Comparison of ENCODE assay signal across 19 mouse cellular contexts in the genomic region with DNA sequence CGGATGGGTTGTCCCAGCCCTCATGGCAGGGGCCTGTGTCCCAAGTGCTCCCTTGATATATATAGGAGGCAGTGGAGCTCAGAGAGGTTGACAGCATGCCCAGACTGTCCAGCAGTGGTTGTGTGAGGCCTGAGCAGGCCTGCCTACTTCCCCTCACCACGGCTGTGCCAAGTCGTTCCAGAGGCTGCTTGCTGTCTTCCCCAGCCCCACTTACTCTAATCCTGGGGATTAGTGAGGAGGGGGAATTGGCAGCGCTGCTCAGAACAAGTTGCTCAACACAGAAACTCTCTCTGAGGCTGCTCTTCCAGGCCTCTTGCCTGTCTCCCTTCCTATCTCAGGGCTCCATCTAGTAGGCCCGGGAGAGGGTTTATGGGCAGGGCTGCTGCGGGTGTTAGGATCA. TPM values are rescaled to one million over a fixed set of nuclear protein-coding genes. Genes with fewer than 3 reads are reported as not detected.
DNase-seq lines count a peak whose midpoint lies in the region; ATAC-seq and TF ChIP-seq lines count a peak whose summit lies in the region.
"Had no signal": no experiment of that assay in that cellular context is flagged by ENCODE, and none has a peak within 500 bp of the region (broad histone marks: within the 10 kb centered on the region; RNA-seq: fewer than 3 reads in every experiment).

No protein-coding gene starts in this region.

- no peak for TF ChIP-seq CTCF in forebrain, postnatal 0 days (IDR thresholded peaks at IDR 0.05; ENCODE audit: low read depth)

- H3K4me2 ChIP-seq in forebrain, postnatal 0 days (ENCODE audit: low read depth) = no peak overlapping the region
- H3K4me2 ChIP-seq in forebrain, embryonic 16.5 days (ENCODE audit: low read length) = no peak overlapping the region
- H3K4me2 ChIP-seq in midbrain, embryonic 14.5 days (ENCODE audit: low read length) = no peak overlapping the region
- H3K4me2 ChIP-seq: heart, embryonic 15.5 days had no signal

- H3K36me3 ChIP-seq in forebrain, postnatal 0 days (ENCODE audit: insufficient read depth) = no peaks in the 10 kb centered on the region
- H3K36me3 ChIP-seq in forebrain, embryonic 16.5 days (ENCODE audit: control insufficient read depth, insufficient read depth) = no peaks in the 10 kb centered on the region
- no peaks in the 10 kb centered on the region for H3K36me3 ChIP-seq in midbrain, embryonic 14.5 days (ENCODE audit: control insufficient read depth, insufficient read depth, low read length)
- H3K36me3 ChIP-seq: heart, embryonic 15.5 days; hindbrain, embryonic 10.5 days had no signal

- ATAC-seq in forebrain, postnatal 0 days = no peak
- ATAC-seq in forebrain, embryonic 16.5 days = no peak
- no peak for ATAC-seq in midbrain, embryonic 14.5 days (ENCODE audit: low FRiP score, low TSS enrichment)

- no peak for DNase-seq in forebrain, postnatal 0 days
- DNase-seq in urinary bladder, postnatal 14 days (ENCODE audit: low spot score) = peak; percentile 56
- no peak for DNase-seq in urinary bladder, postnatal 10 days (ENCODE audit: low spot score)
- peak; percentile 64 for DNase-seq in midbrain, embryonic 14.5 days
- no peak for DNase-seq in kidney, postnatal 25 days
- DNase-seq in cerebellum, adult 18-20 months = no peak
- no peak for DNase-seq in embryo, embryonic 10.5 days (ENCODE audit: low spot score)
- DNase-seq: cerebellum, postnatal 36 days; kidney, adult 18-20 months; kidney, postnatal 4 days; layer of hippocampus, postnatal 36 days; thymus, postnatal 36 days had no signal

- no peaks in the 10 kb centered on the region for H3K4me1 ChIP-seq in forebrain, postnatal 0 days (ENCODE audit: insufficient read depth)
- H3K4me1 ChIP-seq in forebrain, embryonic 16.5 days (replicated peaks; ENCODE audit: control insufficient read depth, insufficient read depth, low read length) = no peaks in the 10 kb centered on the region
- H3K4me1 ChIP-seq in midbrain, embryonic 14.5 days (ENCODE audit: control insufficient read depth, insufficient read depth, low read length) = no peaks in the 10 kb centered on the region
- H3K4me1 ChIP-seq: heart, embryonic 15.5 days; hindbrain, embryonic 10.5 days had no signal

- H3K9me3 ChIP-seq in forebrain, postnatal 0 days (ENCODE audit: low read length) = no peaks in the 10 kb centered on the region
- no peaks in the 10 kb centered on the region for H3K9me3 ChIP-seq in forebrain, embryonic 16.5 days (ENCODE audit: control insufficient read depth, low read length)
- H3K9me3 ChIP-seq in midbrain, embryonic 14.5 days (ENCODE audit: control insufficient read depth, low read length) = no peaks in the 10 kb centered on the region
- H3K9me3 ChIP-seq: heart, embryonic 15.5 days; hindbrain, embryonic 10.5 days had no signal

- no peak overlapping the region for H3K4me3 ChIP-seq in forebrain, postnatal 0 days (ENCODE audit: low read depth, low read length)
- no peak overlapping the region for H3K4me3 ChIP-seq in forebrain, embryonic 16.5 days (replicated peaks; ENCODE audit: low read length)
- no peak overlapping the region for H3K4me3 ChIP-seq in midbrain, embryonic 14.5 days (replicated peaks; ENCODE audit: low read depth, low read length)
- H3K4me3 ChIP-seq: heart, embryonic 15.5 days; hindbrain, embryonic 10.5 days had no signal

- no peaks in the 10 kb centered on the region for H3K27me3 ChIP-seq in forebrain, postnatal 0 days (ENCODE audit: insufficient read depth, low read length)
- H3K27me3 ChIP-seq in forebrain, embryonic 16.5 days (replicated peaks; ENCODE audit: control insufficient read depth, insufficient read depth, low read length) = no peaks in the 10 kb centered on the region
- H3K27me3 ChIP-seq in midbrain, embryonic 14.5 days (ENCODE audit: control insufficient read depth, insufficient read depth, low read length) = no peaks in the 10 kb centered on the region

- no peak overlapping the region for H3K9ac ChIP-seq in forebrain, postnatal 0 days
- no peak overlapping the region for H3K9ac ChIP-seq in forebrain, embryonic 16.5 days (replicated peaks; ENCODE audit: low read depth, low read length)
- no peak overlapping the region for H3K9ac ChIP-seq in midbrain, embryonic 14.5 days (replicated peaks; ENCODE audit: low read length)
- H3K9ac ChIP-seq: heart, embryonic 15.5 days had no signal

- WGBS in forebrain, postnatal 0 days = 30% methylated on average over 6 of the region's 6 CpGs
- WGBS in forebrain, embryonic 16.5 days = 27% methylated on average over 6 of the region's 6 CpGs
- WGBS in midbrain, embryonic 14.5 days = 28% methylated on average over 6 of the region's 6 CpGs

- 0 out of 2 replicates have a peak overlapping the region, but pooled peaks have one; percentile 4 for H3K27ac ChIP-seq in forebrain, postnatal 0 days (ENCODE audit: low read depth, low read length)
- H3K27ac ChIP-seq in forebrain, embryonic 16.5 days (ENCODE audit: low read length) = no peak overlapping the region
- 0 out of 2 replicates have a peak overlapping the region, but pooled peaks have one; percentile 20 for H3K27ac ChIP-seq in midbrain, embryonic 14.5 days (replicated peaks; ENCODE audit: low read depth, low read length)
- H3K27ac ChIP-seq: heart, embryonic 15.5 days; hindbrain, embryonic 10.5 days; macrophage had no signal

RNA-seq across cellular contexts. Expression of gene 1600014C23Rik, which starts 56.1 kb away (rescaled TPM):
- not detected in 2 replicates for total RNA-seq in forebrain, postnatal 0 days (2014; rRNA removed)
- polyA plus RNA-seq in forebrain, postnatal 0 days (2015; fragmentation: Nextera tagmentation; extraction: Ambion mirVana) = not detected in 2 replicates
- 0.46 TPM in 1 of 2 replicates, not detected in the other for polyA plus RNA-seq in forebrain, embryonic 16.5 days (2015; fragmentation: Nextera tagmentation; extraction: Ambion mirVana)
- 0.47 TPM in 1 of 2 replicates, not detected in the other for polyA plus RNA-seq in midbrain, embryonic 14.5 days (2014; fragmentation: Nextera tagmentation; extraction: Ambion mirVana)
- total RNA-seq: layer of hippocampus, postnatal 36 days had no signal
- polyA plus RNA-seq: limb, embryonic 11.5 days; liver, embryonic 16.5 days; macrophage; neural tube, embryonic 14.5 days had no signal

Comparison
In these comparisons a context has a peak if more than half of its experiments do, and no peak if none do; other contexts are left out.
1. DNase-seq: peak in urinary bladder, postnatal 14 days (single experiment) and midbrain, embryonic 14.5 days (single experiment); none in forebrain, postnatal 0 days (single experiment), urinary bladder, postnatal 10 days (single experiment), kidney, postnatal 25 days (0 of 2), cerebellum, adult 18-20 months (0 of 2) and embryo, embryonic 10.5 days (single experiment).